Mouse (Mus musculus): ENCODE measurements around the gene Vasn. TPM values are rescaled to one million over a fixed set of nuclear protein-coding genes. Genes with fewer than 3 reads are reported as not detected.

Gene Vasn
- 3.2 and 4.1 TPM in 2 replicates for polyA plus RNA-seq (2021; fragmentation: Nextera tagmentation)
- long read RNA-seq, experiment 1, transcript Vasn-201 (2 exons, 2,829 nt): major isoform, 6 of 6 reads
- long read RNA-seq, experiment 1, partial matches to known transcripts: 0 of 6 reads
- long read RNA-seq, experiment 1, other reads (novel, unspliced or antisense): 0 of 6 reads
- long read RNA-seq, experiment 2, transcript Vasn-201 (2 exons, 2,829 nt): major isoform, 18 of 23 reads
- long read RNA-seq, experiment 2, partial matches to known transcripts: 4 of 23 reads
- long read RNA-seq, experiment 2, other reads (novel, unspliced or antisense): 1 of 23 reads

GRCm38 (mm10) chr16:4639831-4640237 lies at the start of gene Vasn, which contains the start of gene Dnaja3:
Gene Vasn, plus strand, starts transcription at chr16:4639941.
Gene Dnaja3, plus strand, starts transcription at chr16:4639989.

GRCm38 (mm10) chr16:4593971-4594813 lies 45.5 kb upstream of the Vasn start, which contains the start of gene Glis2:
Gene Glis2, plus strand, starts transcription at chr16:4594713.

DNA sequence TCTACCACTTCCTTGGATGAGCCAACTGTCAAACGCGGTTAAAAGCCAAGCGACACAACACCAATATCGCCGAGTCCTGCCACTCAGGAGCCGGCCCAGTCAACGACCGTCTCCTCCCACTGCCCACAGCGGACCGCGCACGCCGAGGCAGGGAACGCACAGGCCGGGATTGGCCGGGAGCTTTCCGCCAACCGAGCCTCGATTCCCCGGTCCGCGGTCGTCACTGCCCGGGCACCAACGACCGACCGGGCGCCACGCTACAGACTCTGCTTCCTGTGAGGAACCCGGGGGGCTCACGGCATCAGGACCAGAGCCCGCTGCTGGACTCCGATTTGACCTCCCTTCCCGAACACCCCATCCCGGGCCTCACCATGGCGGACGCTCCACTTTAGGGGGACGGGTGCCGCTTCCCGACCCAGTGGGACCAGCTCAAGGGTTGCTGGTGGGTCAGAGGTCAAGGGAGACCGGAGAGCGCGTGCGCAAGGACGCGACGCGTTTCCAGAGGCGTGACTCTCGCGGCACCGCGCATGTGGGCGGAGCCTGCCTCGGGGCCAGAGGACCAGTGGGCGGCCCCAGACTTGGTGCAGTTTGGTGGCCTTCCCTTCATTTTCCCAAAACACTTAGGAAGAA lies 15.1 kb upstream of the Vasn start, which contains the start of gene Pam16:
Gene Pam16 (minus strand): TSS at position 508 of the 630 bp plus-strand sequence.

GRCm38 (mm10) chr16:4679121-4680018 lies 39.6 kb downstream of the Vasn start, which contains the start of gene Coro7:
Gene Coro7, minus strand, starts transcription at chr16:4679777.

Other genes with a start within 250 kb of the Vasn start
- 7.0 and 7.8 TPM in 2 replicates for gene Adcy9, start 219.4 kb upstream of the Vasn start, polyA plus RNA-seq (2021; fragmentation: Nextera tagmentation)
- 5.0 and 6.8 TPM in 2 replicates for gene Srl, start 98.1 kb upstream of the Vasn start, polyA plus RNA-seq (2021; fragmentation: Nextera tagmentation)
- 0.25 and 0.33 TPM in 2 replicates for gene Tfap4, start 80.1 kb upstream of the Vasn start, polyA plus RNA-seq (2021; fragmentation: Nextera tagmentation)
- gene Glis2, start 45.2 kb upstream of the Vasn start, polyA plus RNA-seq (2021; fragmentation: Nextera tagmentation): 1.0 and 1.1 TPM in 2 replicates
- 286 and 298 TPM in 2 replicates for gene Pam16, start 15.0 kb upstream of the Vasn start, polyA plus RNA-seq (2021; fragmentation: Nextera tagmentation)
- 71.2 and 71.7 TPM in 2 replicates for gene Dnaja3, start within 50 bp of the Vasn start, polyA plus RNA-seq (2021; fragmentation: Nextera tagmentation)
- gene Coro7, start 39.8 kb downstream of the Vasn start, polyA plus RNA-seq (2021; fragmentation: Nextera tagmentation): 38.7 and 54.3 TPM in 2 replicates
- gene Nmral1, start 79.4 kb downstream of the Vasn start, polyA plus RNA-seq (2021; fragmentation: Nextera tagmentation): 24.5 and 25.1 TPM in 2 replicates
- gene Hmox2, start 86.4 kb downstream of the Vasn start, polyA plus RNA-seq (2021; fragmentation: Nextera tagmentation): 169 and 176 TPM in 2 replicates
- gene Cdip1, start 150.4 kb downstream of the Vasn start, polyA plus RNA-seq (2021; fragmentation: Nextera tagmentation): 195 and 210 TPM in 2 replicates
- not detected in 2 replicates for gene 4930562C15Rik, start 195.5 kb downstream of the Vasn start, polyA plus RNA-seq (2021; fragmentation: Nextera tagmentation)
- gene Ubald1, start 240.4 kb downstream of the Vasn start, polyA plus RNA-seq (2021; fragmentation: Nextera tagmentation): 58.3 and 62.3 TPM in 2 replicates
- gene Mgrn1, start 246.3 kb downstream of the Vasn start, polyA plus RNA-seq (2021; fragmentation: Nextera tagmentation): 95.1 and 98.6 TPM in 2 replicates

Measured in layer of hippocampus, adult 6 months (tissue).